Mouse (Mus musculus) left cerebral cortex, postnatal 4 days (tissue): ENCODE results near the gene Ttll5. TPM values are rescaled to one million over a fixed set of nuclear protein-coding genes. Genes with fewer than 3 reads are reported as not detected.
A peak's percentile ranks its signal among the peaks of the same experiment; 100 is the strongest.

Experiments
- DNase-seq: peaks from one replicate; pipeline ENCODE4 v3.0.0-alpha.2; 2022
- intact Hi-C: fragments of 180-260 bp; cut with DNase I; formaldehyde crosslinking; loops from one replicate; pipeline ENCODE4 v1.15.1; 2025
- total RNA-seq, 2 experiments: library from RNA; stranded (reverse); gene quantifications; 2 replicates each; pipeline ENCODE4 v1.2.3; 2021

Gene Ttll5
- total RNA-seq, 2 experiments from 2014 or later: 30.4 to 36.7 TPM

GRCm38 (mm10) chr12:86079202-86079667 lies 254.8 kb downstream of the Ttll5 start:
- peak; percentile 93 for DNase-seq
- intact Hi-C loops: loop anchor here (2.0 to 5.0 kb wide), 2 partner anchors 122 to 214 kb away; no protein-coding TSS in a partner anchor

- peak; percentile 80 for DNase-seq
Measured at GRCm38 (mm10) chr12:86082481-86083012, 258.1 kb downstream of the Ttll5 start, which contains the start of gene Ift43. TSS of gene Ift43 (plus strand) at chr12:86082541.

GRCm38 (mm10) chr12:86085873-86086272 lies 261.4 kb downstream of the Ttll5 start:
- no peak for DNase-seq

More at GRCm38 (mm10) chr12:86082481-86083012, 258.1 kb downstream of the Ttll5 start, which contains the start of gene Ift43:
- intact Hi-C loops: no loop called here

GRCm38 (mm10) chr12:86086550-86086949 lies 262.1 kb downstream of the Ttll5 start:
- intact Hi-C loops: no loop called here
- DNase-seq: no peak

More at GRCm38 (mm10) chr12:86085873-86086272, 261.4 kb downstream of the Ttll5 start:
- intact Hi-C loops: no loop called here

- no peak for DNase-seq
Measured at GRCm38 (mm10) chr12:86088042-86088441, 263.6 kb downstream of the Ttll5 start.

GRCm38 (mm10) chr12:86090764-86091163 lies 266.3 kb downstream of the Ttll5 start:
- intact Hi-C loops: no loop called here

More at GRCm38 (mm10) chr12:86088042-86088441, 263.6 kb downstream of the Ttll5 start:
- intact Hi-C loops: no loop called here

GRCm38 (mm10) chr12:86091601-86092132 lies 267.2 kb downstream of the Ttll5 start:
- intact Hi-C loops: no loop called here
- peak; percentile 25 for DNase-seq

More at GRCm38 (mm10) chr12:86090764-86091163, 266.3 kb downstream of the Ttll5 start:
- no peak for DNase-seq

GRCm38 (mm10) chr12:86094075-86094474 lies 269.6 kb downstream of the Ttll5 start:
- DNase-seq: no peak
- intact Hi-C loops: no loop called here

- DNase-seq: no peak
- intact Hi-C loops: no loop called here
Measured at GRCm38 (mm10) chr12:86095806-86096205, 271.3 kb downstream of the Ttll5 start.

GRCm38 (mm10) chr12:86097781-86098180 lies 273.3 kb downstream of the Ttll5 start:
- intact Hi-C loops: no loop called here
- DNase-seq: no peak

- intact Hi-C loops: no loop called here
- DNase-seq: no peak
Measured at GRCm38 (mm10) chr12:86100711-86101110, 276.3 kb downstream of the Ttll5 start.

- no peak for DNase-seq
- intact Hi-C loops: no loop called here
Measured at GRCm38 (mm10) chr12:86102686-86103085, 278.2 kb downstream of the Ttll5 start.

- no peak for DNase-seq
- intact Hi-C loops: no loop called here
Measured at GRCm38 (mm10) chr12:86103391-86103790, 278.9 kb downstream of the Ttll5 start.

GRCm38 (mm10) chr12:86103852-86104251 lies 279.4 kb downstream of the Ttll5 start:
- intact Hi-C loops: no loop called here
- no peak for DNase-seq

GRCm38 (mm10) chr12:86104297-86104696 lies 279.8 kb downstream of the Ttll5 start:
- intact Hi-C loops: no loop called here
- DNase-seq: no peak

- no peak for DNase-seq
- intact Hi-C loops: no loop called here
Measured at GRCm38 (mm10) chr12:86105546-86105945, 281.1 kb downstream of the Ttll5 start.

- intact Hi-C loops: no loop called here
- no peak for DNase-seq
Measured at GRCm38 (mm10) chr12:86106086-86106485, 281.6 kb downstream of the Ttll5 start.

- DNase-seq: peak; percentile 36
- intact Hi-C loops: no loop called here
Measured at GRCm38 (mm10) chr12:86107645-86108044, 283.2 kb downstream of the Ttll5 start.

- DNase-seq: no peak
- intact Hi-C loops: no loop called here
Measured at GRCm38 (mm10) chr12:86109531-86109930, 285.1 kb downstream of the Ttll5 start.

GRCm38 (mm10) chr12:86110637-86111036 lies 286.2 kb downstream of the Ttll5 start:
- DNase-seq: peak; percentile 38
- intact Hi-C loops: no loop called here
